Mouse (Mus musculus): ENCODE results near the gene Eif4e2.

GRCm38 (mm10) chr1:87217938-87218337 lies 4.2 kb downstream of the Eif4e2 start:
- TF ChIP-seq POLR2A (IDR thresholded peaks at IDR 0.05; ENCODE audit: control insufficient read depth, low read depth, low read length), result no peak
- TF ChIP-seq CTCF (IDR thresholded peaks at IDR 0.05; ENCODE audit: control insufficient read depth, insufficient read depth, insufficient replicate concordance, low read depth, low read length), result no peak
